Mouse (Mus musculus) testis, adult 2 months (tissue): ENCODE data around the gene Kpna1.

Experiments used
- CTCF ChIP-seq: fragments of 200-500 bp; IDR thresholded peaks from 2 replicates; pipeline ENCODE4 v1.5.1; 2012; ENCODE audit warnings: low read depth, mild to moderate bottlenecking, inconsistent platforms, low read length, moderate library complexity; ENCODE audit not compliant: control insufficient read depth, insufficient read depth, insufficient replicate concordance
- POLR2A ChIP-seq: fragments of 200-500 bp; IDR thresholded peaks from 2 replicates; pipeline ENCODE4 v1.6.1; 2012; ENCODE audit warnings: low read depth, mild to moderate bottlenecking, inconsistent platforms, low read length, moderate library complexity; ENCODE audit not compliant: control insufficient read depth

DNA sequence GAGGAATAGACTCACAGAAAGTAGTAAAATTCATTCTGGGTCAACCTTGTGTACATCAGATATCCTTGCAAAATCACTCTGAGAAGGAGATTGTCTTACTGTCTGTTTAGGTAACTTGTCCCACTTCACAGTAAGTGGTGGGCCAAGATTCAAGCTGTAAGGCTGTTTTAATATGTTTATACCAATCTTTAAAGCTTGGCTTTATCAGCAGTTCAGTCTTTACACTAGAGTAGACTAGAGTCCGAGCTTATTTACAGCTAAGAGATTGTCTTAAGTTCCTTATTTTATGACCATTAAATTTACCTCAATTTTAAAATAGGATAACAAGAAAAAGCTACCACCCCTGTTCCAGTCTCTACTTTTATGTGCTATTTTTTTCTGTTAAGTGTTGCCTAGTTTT, 9.4 kb downstream of the Kpna1 start:
- no peak for TF ChIP-seq POLR2A
- TF ChIP-seq CTCF: no peak
